Mouse (Mus musculus) embryo, embryonic 11 days (tissue): ENCODE measurements at regions not wholly inside any gene's neighbourhood (a gene's known extent, or its start where the extent isn't known, plus 50 kb on each side); places are given as distances from the start of the nearest gene placed in this dataset.

Source experiments
- DNase-seq: peaks from one replicate; pipeline ENCODE4 v3.0.0-alpha.2; 2015

GRCm38 (mm10) chr16:88412287-88412686, 94.5 kb downstream of the Cldn17 start:
- no peak for DNase-seq

DNA sequence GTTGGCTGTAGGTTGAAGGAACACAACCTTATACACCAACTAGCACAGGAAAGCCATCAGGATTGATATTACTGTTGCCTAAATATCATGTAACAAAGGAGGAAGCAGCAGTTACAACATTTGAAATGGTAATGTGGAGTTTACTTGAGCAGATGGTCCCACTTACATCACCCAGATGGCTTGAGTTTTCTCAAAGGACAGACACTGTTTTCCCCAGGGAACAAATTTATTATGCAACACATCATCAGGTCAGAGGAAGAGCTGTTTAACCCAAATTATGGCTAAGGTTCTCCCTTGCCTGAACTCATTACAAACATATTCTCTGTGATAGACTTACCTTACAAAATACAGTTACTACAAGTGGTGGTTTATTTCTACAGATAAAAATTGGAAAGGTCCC, 98.6 kb downstream of the Cldn17 start:
- DNase-seq = peak; percentile 8

DNA sequence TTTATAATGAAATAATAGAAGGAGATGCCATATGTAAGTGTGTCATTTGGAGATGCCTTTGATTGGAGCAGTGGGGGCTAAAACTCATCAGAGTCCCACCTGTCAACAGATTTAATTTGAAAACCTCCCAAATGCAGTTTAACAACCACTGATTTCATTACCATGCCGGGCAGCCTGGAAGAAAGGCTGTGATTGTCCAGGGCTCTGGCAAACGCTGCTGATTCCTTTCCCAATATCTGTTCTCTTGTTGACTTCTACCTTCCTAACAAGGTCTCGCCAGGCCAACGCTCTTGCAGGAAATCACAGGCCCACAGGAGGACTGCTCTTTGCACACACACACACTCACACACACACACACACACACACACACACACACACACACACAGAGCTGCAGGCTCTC, 102.4 kb downstream of the Cldn17 start:
- no peak for DNase-seq

DNA sequence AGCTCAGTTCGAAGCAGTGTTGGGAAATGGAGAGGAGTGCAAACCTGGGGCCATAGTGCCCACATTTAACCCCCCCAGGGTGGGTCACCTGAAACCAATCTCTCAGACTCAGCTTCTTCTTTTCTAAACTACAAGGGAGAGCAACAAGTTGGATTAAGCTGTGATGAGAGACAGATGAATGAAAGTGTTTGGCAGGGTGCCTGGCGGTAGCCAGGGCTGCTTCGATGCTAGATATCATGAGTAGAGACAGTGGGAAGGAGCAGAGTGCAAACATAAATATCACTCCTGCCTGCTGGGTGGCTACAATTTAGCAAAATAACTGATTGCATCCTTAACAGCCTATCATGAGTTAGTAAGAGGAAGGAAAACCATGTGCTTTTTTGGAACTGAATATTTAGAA, 106.9 kb downstream of the Cldn17 start:
- no peak for DNase-seq

- no peak for DNase-seq
Observed at GRCm38 (mm10) chr16:88392764-88393163, 102.7 kb upstream of the Grik1 start.

GRCm38 (mm10) chr16:88381605-88382279, 91.7 kb upstream of the Grik1 start:
- DNase-seq = peak; percentile 47

GRCm38 (mm10) chr16:88375622-88376021, 85.6 kb upstream of the Grik1 start:
- no peak for DNase-seq

DNA sequence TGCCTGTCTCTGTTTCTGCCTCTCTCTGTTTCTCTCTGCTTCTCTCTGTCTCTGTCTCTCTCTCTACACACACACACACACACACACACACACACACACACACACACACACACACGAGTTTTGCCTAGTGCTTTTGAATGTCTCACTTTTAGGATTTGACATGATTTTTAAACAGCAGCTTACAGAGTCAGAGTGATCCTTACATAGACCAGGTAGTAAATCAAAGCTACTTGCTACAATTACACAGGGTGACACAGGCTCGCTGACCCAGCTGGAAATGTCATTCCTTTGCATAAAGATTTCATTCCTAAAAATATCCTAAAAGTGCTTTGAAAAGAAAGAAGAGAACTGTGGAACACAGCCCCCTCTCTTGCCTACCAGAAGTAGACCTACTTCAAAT, 84.5 kb upstream of the Grik1 start:
- no peak for DNase-seq

- DNase-seq = peak; percentile 79
Observed at GRCm38 (mm10) chr16:88372034-88372433, 82.0 kb upstream of the Grik1 start.

- DNase-seq = no peak
Observed at GRCm38 (mm10) chr16:88368146-88368545, 78.1 kb upstream of the Grik1 start.

GRCm38 (mm10) chr16:88367162-88367561, 77.1 kb upstream of the Grik1 start:
- DNase-seq = no peak

DNA sequence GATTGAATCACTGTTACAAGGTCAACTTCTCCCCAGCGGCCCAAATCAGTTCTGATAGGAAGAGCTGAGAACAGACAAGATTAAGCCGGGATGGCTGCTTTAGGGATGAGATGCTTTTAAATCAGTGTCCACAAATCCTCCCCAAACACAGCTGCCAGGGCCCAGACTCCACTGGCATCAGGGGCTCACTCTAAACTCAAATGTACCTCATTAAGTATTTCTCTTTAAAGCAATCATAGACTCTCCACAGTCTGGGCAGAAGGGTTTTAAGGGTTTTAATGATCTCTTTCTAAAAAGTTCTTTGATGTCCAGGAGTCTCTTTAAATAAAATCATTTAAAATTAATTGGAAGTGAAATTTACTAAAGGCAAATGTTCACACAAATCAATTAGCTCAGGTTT, 70.0 kb upstream of the Grik1 start:
- DNase-seq = no peak
